Mouse (Mus musculus) forebrain, embryonic 12.5 days (tissue): ENCODE data around the gene Abcb1a. TPM values are rescaled to one million over a fixed set of nuclear protein-coding genes. Genes with fewer than 3 reads are reported as not detected.
"Not testable (repeated sequence)": the region's sequence is repeated elsewhere in the genome, so short reads cannot be mapped to it uniquely, and the experiment has no call there.

Experiments
- ATAC-seq: fragments of 200-750 bp; cut with Nextera tagmentation; 2 replicates; pipeline ENCODE4 v1.8.0; 2017; ENCODE audit warnings: moderate TSS enrichment; ENCODE audit not compliant: low FRiP score
- H3K27ac ChIP-seq: fragments of 300-500 bp; sonication (generic); 2 replicates; pipeline ENCODE4 v1.5.1; 2016; ENCODE audit warnings: mild to moderate bottlenecking
- H3K27me3 ChIP-seq: fragments of 300-500 bp; sonication (generic); 2 replicates; pipeline ENCODE4 v1.6.1; 2016; ENCODE audit warnings: mild to moderate bottlenecking
- H3K36me3 ChIP-seq: fragments of 300-500 bp; sonication (generic); replicated peaks from 2 replicates; pipeline ENCODE4 v1.6.1; 2016; ENCODE audit warnings: mild to moderate bottlenecking
- H3K4me1 ChIP-seq: fragments of 300-500 bp; sonication (generic); 2 replicates; pipeline ENCODE4 v1.6.1; 2016
- H3K4me2 ChIP-seq: fragments of 300-500 bp; sonication (generic); 2 replicates; pipeline ENCODE4 v1.6.1; 2016; ENCODE audit warnings: mild to moderate bottlenecking, moderate library complexity
- H3K4me3 ChIP-seq: fragments of 300-500 bp; sonication (generic); replicated peaks from 2 replicates; pipeline ENCODE4 v1.5.1; 2016; ENCODE audit warnings: mild to moderate bottlenecking
- H3K9ac ChIP-seq: fragments of 300-500 bp; sonication (generic); 2 replicates; pipeline ENCODE4 v1.6.1; 2016; ENCODE audit warnings: mild to moderate bottlenecking
- H3K9me3 ChIP-seq: fragments of 300-500 bp; sonication (generic); 2 replicates; pipeline ENCODE4 v1.6.1; 2016
- WGBS: fragments of 180-500 bp; shearing (Covaris S2); methylation state at CpG from one replicate; pipeline ENCODE4 v1.1.7; 2016; 5-methylcytosine and 5-hydroxymethylcytosine counted together
- polyA plus RNA-seq: library from polyadenylated mRNA; unstranded; fragments of >200 nt; fragmentation: Nextera tagmentation; extraction: Ambion mirVana; gene quantifications from 2 replicates; pipeline ENCODE4 v1.2.1, GENCODE M21; 2016

The Abcb1a gene
- polyA plus RNA-seq, 1 experiment from 2014 or later: 0.59 TPM

DNA sequence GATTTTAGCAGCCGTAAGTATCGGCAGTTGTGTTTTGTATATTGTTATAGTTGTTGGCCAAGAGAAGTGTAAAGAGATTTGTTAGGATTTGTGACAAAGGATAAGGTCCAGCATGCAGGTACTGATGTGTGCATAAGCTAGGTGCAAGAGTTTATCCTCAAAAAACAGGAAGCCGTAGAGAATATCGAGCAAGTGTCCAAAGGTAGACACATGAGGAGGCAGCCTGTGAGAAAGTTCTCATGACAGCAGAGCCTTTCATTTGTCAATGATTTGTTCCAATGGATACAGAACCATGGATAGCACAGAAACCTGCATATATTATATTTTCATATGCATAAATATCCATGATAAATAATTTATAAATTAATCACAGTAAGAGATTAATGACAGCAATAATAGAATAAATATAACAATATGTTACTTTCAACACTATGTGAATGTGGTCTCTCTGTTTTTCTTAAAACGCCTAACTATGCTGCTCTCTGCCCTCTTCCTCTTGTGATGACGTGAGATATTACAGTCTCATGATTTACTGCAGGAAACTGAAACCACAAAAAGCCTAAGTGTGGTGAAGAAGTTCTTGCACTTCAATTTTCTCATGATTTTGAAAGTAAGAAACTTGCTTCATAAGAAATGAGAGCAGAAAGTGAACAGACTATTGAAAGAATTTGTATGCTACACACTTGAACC, 15.5 kb downstream of the Abcb1a start:
- no peaks in the 10 kb centered on the region for H3K36me3 ChIP-seq
- no peak overlapping the region for H3K4me2 ChIP-seq
- no peak for ATAC-seq

DNA sequence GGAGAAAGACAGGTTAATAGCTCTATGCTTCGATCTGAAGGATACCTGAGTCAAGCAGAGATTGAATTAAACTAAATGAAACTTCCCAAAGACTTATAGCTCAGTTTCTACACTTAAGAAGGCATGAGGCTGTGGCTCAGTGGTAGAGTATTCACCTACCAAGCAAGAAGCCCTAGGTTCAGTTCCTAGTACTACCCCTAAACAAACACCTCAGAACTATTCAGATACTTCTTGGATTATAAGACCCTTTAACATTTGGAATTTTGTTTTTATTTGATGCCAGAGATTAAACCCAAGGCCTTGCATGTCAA, 16.0 kb downstream of the Abcb1a start:
- Histone ChIP-seq H3K9ac (no peak overlapping the region), H3K4me3 (no peak overlapping the region), H3K36me3 (no peaks in the 10 kb centered on the region), H3K4me1 (no peaks in the 10 kb centered on the region), H3K27me3 (no peaks in the 10 kb centered on the region), H3K9me3 (no peaks in the 10 kb centered on the region), H3K27ac (no peak overlapping the region), H3K4me2 (no peak overlapping the region)
- 84% methylated on average over 1 of the region's 1 CpGs for WGBS
- ATAC-seq: no peak

More for the DNA sequence above, 15.5 kb downstream of the Abcb1a start:
- no peaks in the 10 kb centered on the region for H3K4me1 ChIP-seq
- no peaks in the 10 kb centered on the region for H3K9me3 ChIP-seq
- H3K27me3 ChIP-seq: no peaks in the 10 kb centered on the region
- no peak overlapping the region for H3K9ac ChIP-seq
- WGBS: 88% methylated on average over 6 of the region's 6 CpGs
- no peak overlapping the region for H3K27ac ChIP-seq
- no peak overlapping the region for H3K4me3 ChIP-seq

DNA sequence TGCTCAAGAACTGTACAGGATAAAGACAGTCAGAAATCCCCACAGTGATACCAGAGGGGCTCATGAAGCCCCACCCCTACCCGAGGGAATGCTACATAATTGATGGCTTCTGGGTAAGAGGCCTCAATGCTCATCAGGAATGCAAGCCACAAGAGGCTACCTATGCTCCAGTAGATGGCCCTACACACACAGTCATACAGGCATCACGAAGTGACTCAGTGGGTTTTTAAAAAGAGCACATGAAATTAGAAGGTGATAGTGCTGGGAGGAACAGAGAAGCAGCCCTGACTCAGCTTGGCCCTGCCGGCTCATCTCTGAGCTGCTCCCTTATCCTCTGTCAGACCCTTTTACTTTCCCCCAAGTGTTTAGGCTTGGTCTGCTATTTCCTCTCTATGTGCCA, 21.3 kb downstream of the Abcb1a start:
- no peaks in the 10 kb centered on the region for H3K27me3 ChIP-seq
- ATAC-seq: no peak
- H3K4me3 ChIP-seq: no peak overlapping the region
- no peak overlapping the region for H3K4me2 ChIP-seq
- H3K4me1 ChIP-seq: no peaks in the 10 kb centered on the region
- no peaks in the 10 kb centered on the region for H3K36me3 ChIP-seq
- H3K9ac ChIP-seq: no peak overlapping the region
- no peaks in the 10 kb centered on the region for H3K9me3 ChIP-seq
- H3K27ac ChIP-seq: no peak overlapping the region
- WGBS: 73% methylated on average over 3 of the region's 3 CpGs

DNA sequence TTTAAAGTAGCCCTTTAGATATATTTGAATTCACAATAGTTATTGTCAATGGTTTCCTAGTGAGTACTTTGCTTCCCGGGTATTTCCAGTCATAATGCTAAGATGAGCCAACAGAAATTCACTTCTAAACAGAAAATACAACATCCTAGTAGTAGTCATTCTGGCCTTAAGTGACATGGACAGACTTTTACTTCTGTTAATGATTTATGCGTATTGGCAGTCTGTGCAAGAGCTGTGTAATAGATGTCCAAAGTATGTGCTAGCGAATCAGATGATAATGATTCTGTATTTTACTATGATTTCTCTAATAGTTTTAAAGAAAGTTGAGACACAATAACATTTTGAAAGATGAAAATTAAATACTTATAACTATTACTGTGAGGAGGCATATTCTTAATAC, 23.8 kb downstream of the Abcb1a start:
- H3K9ac ChIP-seq: no peak overlapping the region
- WGBS: 93% methylated on average over 3 of the region's 3 CpGs
- no peaks in the 10 kb centered on the region for H3K36me3 ChIP-seq

DNA sequence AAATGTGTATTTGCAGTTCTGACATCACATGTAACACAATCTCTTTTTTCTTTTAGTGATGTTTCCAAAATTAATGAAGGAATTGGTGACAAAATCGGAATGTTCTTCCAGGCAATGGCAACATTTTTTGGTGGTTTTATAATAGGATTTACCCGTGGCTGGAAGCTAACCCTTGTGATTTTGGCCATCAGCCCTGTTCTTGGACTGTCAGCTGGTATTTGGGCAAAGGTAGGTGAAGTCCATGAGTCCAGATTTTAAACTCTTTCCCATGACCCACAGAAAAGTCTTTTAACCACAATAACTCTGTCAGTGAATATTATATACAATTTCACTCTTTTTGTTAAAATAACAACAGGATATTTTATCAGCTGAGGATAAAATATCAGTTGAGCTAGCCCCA, 26.2 kb downstream of the Abcb1a start:
- H3K9me3 ChIP-seq: no peaks in the 10 kb centered on the region
- no peak overlapping the region for H3K4me3 ChIP-seq
- H3K36me3 ChIP-seq: no peaks in the 10 kb centered on the region
- H3K4me2 ChIP-seq: no peak overlapping the region
- H3K9ac ChIP-seq: no peak overlapping the region
- no peaks in the 10 kb centered on the region for H3K27me3 ChIP-seq
- no peaks in the 10 kb centered on the region for H3K4me1 ChIP-seq
- ATAC-seq: no peak
- WGBS: 87% methylated on average over 2 of the region's 2 CpGs
- no peak overlapping the region for H3K27ac ChIP-seq

More for the DNA sequence above, 23.8 kb downstream of the Abcb1a start:
- no peaks in the 10 kb centered on the region for H3K4me1 ChIP-seq
- H3K27me3 ChIP-seq: no peaks in the 10 kb centered on the region
- H3K27ac ChIP-seq: no peak overlapping the region
- no peak overlapping the region for H3K4me3 ChIP-seq
- H3K9me3 ChIP-seq: no peaks in the 10 kb centered on the region
- no peak overlapping the region for H3K4me2 ChIP-seq
- no peak for ATAC-seq

DNA sequence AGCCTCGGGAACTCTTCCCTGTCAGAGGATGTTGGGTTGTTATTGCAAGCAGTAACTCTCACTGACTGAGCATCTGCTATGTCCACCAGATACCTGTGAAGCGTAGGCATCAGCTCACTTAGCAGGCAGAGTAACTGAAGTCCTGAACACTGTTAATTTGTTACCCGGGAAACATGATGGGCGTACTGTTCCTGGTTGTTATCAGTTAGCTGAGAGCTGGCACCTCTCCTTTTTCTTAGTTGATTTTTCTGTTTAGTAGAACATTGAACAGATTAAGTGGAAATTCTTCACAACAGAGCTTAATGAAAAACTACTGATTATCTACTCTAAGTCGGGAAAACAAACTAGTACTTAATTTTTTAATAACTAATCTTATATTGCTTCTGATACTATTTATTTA, 27.7 kb downstream of the Abcb1a start:
- Histone ChIP-seq H3K4me2 (no peak overlapping the region), H3K4me1 (no peaks in the 10 kb centered on the region), H3K27ac (no peak overlapping the region), H3K9me3 (no peaks in the 10 kb centered on the region), H3K9ac (no peak overlapping the region), H3K4me3 (no peak overlapping the region), H3K27me3 (no peaks in the 10 kb centered on the region), H3K36me3 (no peaks in the 10 kb centered on the region)
- no peak for ATAC-seq
- 88% methylated on average over 5 of the region's 5 CpGs for WGBS

DNA sequence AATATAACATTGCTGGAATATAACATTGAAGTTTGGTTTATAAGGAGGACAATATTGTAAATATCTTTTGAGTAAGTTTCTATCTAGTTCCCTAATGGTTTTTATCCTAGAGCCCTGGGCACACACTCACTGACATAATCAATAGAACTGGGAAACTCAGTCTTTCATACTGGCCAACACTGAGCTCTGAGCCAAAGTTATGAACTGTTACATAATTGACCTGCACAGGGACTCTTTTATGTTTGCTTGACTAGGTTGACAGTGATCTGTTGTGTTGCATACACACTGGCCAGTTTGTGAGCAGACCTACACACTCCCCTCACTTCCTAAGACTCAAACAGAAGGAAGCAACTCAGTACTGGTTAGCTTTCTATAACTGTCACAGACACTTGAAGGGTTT, 56.2 kb downstream of the Abcb1a start:
- Histone ChIP-seq H3K4me3 (no peak overlapping the region), H3K4me1 (no peaks in the 10 kb centered on the region), H3K9me3 (no peaks in the 10 kb centered on the region), H3K36me3 (no peaks in the 10 kb centered on the region), H3K27ac (no peak overlapping the region), H3K27me3 (no peaks in the 10 kb centered on the region), H3K4me2 (no peak overlapping the region), H3K9ac (no peak overlapping the region)
- ATAC-seq: no peak

DNA sequence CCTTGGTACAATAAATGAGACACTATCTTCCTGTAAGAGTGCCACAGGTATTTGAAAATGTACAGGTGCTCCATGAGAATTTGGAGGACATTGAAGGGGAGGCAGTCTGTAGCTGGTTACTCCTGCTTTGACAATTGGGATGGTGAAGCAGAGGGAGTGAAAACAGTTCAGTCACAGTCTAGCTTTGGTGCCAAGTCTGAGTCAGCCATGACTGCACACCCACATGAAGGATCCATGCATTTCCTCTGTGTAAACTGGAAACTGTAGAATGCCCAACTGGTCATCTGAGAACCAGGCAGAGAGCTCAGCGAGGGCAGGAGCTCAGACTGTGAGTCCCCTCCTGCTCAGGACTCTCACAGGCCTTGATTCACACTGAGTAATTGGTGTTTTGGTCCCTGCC, 59.7 kb downstream of the Abcb1a start:
- Histone ChIP-seq H3K36me3 (no peaks in the 10 kb centered on the region), H3K9ac (no peak overlapping the region), H3K9me3 (no peaks in the 10 kb centered on the region), H3K4me2 (no peak overlapping the region), H3K4me1 (no peaks in the 10 kb centered on the region), H3K27me3 (no peaks in the 10 kb centered on the region), H3K27ac (no peak overlapping the region), H3K4me3 (no peak overlapping the region)
- WGBS: 63% methylated on average over 1 of the region's 1 CpGs
- ATAC-seq: no peak

DNA sequence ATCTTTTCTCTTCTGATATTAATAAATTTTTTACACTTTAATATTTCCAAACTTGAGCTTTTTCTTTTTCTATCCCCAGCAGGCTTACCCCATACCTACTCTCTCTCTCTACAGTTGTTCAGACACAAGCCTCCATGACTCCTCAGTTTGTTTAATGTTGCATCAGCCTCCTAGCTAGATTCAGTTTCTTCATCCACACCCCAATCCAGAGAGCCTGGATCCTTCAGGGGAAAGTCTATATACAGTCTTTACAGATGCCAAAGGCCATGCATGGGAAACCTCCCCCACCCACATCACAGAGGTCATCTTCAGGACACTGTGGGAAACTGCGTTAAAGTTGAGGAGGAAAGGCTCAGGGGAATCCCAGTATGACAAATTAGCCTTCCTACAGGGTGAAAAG, 62.3 kb downstream of the Abcb1a start:
- 67% methylated on average over 1 of the region's 1 CpGs for WGBS
- ATAC-seq: no peak
- Histone ChIP-seq H3K9ac (no peak overlapping the region), H3K9me3 (no peaks in the 10 kb centered on the region), H3K4me2 (no peak overlapping the region), H3K36me3 (no peaks in the 10 kb centered on the region), H3K4me1 (no peaks in the 10 kb centered on the region), H3K27ac (no peak overlapping the region), H3K27me3 (no peaks in the 10 kb centered on the region), H3K4me3 (no peak overlapping the region)

DNA sequence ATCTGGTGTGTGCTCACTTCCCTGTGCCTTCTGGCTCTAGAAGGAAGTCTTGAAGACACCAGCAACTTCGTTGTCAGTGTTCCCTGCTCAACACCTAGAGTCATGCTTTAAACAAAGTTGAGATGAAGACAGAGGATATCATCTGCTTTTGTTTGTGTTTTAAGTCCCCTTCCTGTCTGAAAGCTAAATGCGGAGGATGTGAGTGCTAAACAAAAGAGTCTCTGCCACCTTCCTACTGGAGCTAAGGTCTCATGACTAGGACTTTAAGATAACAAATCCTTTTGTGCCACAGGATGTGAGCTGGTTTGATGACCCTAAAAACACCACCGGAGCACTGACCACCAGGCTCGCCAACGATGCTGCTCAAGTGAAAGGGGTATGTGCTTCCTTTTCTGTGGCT, 63.0 kb downstream of the Abcb1a start:
- no peaks in the 10 kb centered on the region for H3K4me1 ChIP-seq
- no peaks in the 10 kb centered on the region for H3K9me3 ChIP-seq
- H3K4me3 ChIP-seq: no peak overlapping the region
- no peak overlapping the region for H3K27ac ChIP-seq
- H3K27me3 ChIP-seq: no peaks in the 10 kb centered on the region
- ATAC-seq: no peak
- H3K4me2 ChIP-seq: no peak overlapping the region
- no peaks in the 10 kb centered on the region for H3K36me3 ChIP-seq
- WGBS: 89% methylated on average over 5 of the region's 5 CpGs
- H3K9ac ChIP-seq: no peak overlapping the region

DNA sequence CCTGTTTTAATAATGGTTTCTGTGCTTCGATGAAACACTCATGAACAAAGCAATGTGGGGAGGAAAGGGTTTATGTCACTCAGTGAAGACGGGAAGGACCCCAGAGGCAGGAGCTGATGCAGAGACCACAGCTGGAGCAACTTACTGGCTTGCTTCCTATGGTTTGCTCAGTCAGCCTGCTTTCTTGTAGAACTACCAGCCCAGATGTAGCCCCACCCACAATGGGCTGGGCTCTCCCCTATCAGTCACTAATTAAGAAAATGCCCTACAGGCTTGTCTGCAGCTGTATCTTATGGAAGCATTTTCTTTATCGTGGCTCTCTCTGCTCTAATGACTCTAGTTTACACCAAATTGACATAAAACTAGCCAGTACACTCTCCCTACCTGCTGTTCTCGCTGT, 67.9 kb downstream of the Abcb1a start:
- H3K4me1 ChIP-seq: no peaks in the 10 kb centered on the region
- H3K4me2 ChIP-seq: no peak overlapping the region
- no peak overlapping the region for H3K27ac ChIP-seq
- H3K27me3 ChIP-seq: no peaks in the 10 kb centered on the region
- H3K36me3 ChIP-seq: no peaks in the 10 kb centered on the region
- no peaks in the 10 kb centered on the region for H3K9me3 ChIP-seq
- 54% methylated on average over 4 of the region's 4 CpGs for WGBS
- ATAC-seq: no peak
- H3K4me3 ChIP-seq: no peak overlapping the region
- H3K9ac ChIP-seq: no peak overlapping the region

DNA sequence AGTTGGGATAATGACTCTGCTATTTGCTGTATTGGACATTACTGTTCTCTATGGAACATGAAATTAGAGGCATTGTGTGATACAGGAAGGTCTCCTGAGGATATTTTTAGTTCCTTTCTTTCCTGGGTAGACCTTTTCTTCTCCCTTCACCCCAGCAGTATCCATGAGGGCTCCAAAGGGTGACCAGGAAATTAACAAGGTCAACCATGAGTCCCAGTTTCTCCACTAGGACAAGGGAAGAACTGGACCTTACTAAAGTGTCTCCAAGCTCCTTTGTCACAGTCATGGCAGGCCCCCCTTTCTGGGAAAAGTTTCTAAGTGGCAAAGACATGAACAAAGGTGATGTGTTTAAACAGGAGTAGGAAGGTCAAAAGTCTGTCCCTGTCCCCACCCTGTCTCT, 72.8 kb downstream of the Abcb1a start:
- no peak overlapping the region for H3K4me2 ChIP-seq
- no peak overlapping the region for H3K27ac ChIP-seq
- H3K9ac ChIP-seq: no peak overlapping the region
- no peaks in the 10 kb centered on the region for H3K4me1 ChIP-seq
- H3K36me3 ChIP-seq: no peaks in the 10 kb centered on the region
- H3K4me3 ChIP-seq: no peak overlapping the region
- H3K27me3 ChIP-seq: no peaks in the 10 kb centered on the region
- H3K9me3 ChIP-seq: no peaks in the 10 kb centered on the region
- ATAC-seq: no peak

DNA sequence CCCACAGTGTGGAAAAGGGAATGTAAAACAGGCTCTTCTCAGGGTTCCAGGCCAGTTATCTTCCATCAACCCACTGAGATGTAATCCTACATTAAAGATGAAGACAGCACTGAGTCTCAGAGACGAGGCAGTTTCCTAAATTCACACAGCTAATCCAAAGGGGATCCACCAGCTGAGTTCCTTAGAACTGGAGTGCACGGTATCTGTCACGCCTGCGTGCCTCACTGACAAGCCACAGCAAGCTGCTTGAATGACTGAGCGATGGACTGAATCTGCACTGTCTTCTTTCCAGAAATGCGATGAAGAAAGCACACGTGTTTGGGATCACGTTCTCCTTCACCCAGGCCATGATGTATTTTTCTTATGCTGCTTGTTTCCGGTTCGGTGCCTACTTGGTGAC, 73.4 kb downstream of the Abcb1a start:
- not testable (repeated sequence) for H3K4me2 ChIP-seq, H3K4me1 ChIP-seq, ATAC-seq, H3K9ac ChIP-seq, H3K27me3 ChIP-seq, H3K9me3 ChIP-seq, H3K27ac ChIP-seq, H3K36me3 ChIP-seq, H3K4me3 ChIP-seq
- 72% methylated on average over 9 of the region's 10 CpGs for WGBS

DNA sequence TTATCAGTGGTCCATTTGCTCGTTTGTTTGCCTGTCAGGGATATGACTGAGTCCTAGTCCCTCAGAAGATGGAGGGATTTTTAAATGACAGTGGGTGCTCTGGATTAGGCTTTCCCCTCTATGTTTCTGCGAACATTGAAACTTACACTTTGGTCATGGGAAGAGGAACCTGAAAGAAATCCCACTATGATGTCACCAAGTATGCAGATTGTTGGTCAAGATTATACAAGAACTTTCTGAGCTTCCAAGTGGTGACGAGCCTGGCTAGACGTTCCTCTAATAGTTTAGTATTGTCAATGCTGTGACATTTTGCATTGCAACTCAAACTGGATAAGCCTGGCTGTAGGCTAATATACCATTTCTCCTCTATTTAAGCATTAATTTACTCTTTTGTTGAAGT, 76.5 kb downstream of the Abcb1a start:
- WGBS: 83% methylated on average over 4 of the region's 4 CpGs

More for the DNA sequence above, 76.5 kb downstream of the Abcb1a start:
- Histone ChIP-seq H3K9ac (no peak overlapping the region), H3K36me3 (no peaks in the 10 kb centered on the region), H3K27ac (no peak overlapping the region), H3K27me3 (no peaks in the 10 kb centered on the region), H3K4me3 (no peak overlapping the region), H3K4me2 (no peak overlapping the region), H3K4me1 (no peaks in the 10 kb centered on the region), H3K9me3 (no peaks in the 10 kb centered on the region)
- no peak for ATAC-seq
